Mouse (Mus musculus): ENCODE results near the gene Gpr19. TPM values are rescaled to one million over a fixed set of nuclear protein-coding genes. Genes with fewer than 3 reads are reported as not detected.

Gene Gpr19
- total and polyA plus RNA-seq, 3 experiments = 3.5 to 25.0 (median 11.7) TPM

DNA sequence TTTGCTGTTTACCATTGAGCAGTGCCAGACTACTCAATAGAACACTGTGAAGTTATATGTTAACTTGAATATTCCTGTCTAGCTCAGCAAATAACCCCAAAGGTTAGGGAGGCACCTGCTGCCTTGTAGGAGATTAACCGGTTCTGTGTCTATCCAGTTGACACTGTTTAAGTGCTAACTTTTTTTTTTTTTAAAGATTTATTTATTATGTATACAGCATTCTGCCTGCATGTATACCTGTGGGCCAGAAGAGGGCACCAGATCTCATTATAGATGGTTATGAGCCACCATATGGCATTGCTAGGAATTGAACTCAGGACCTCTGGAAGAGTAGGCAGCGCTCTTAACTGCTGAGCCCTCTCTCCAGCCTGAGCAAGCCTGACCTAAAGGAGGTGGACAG is 25.4 kb downstream of the Gpr19 start:
- no peak for DNase-seq (ENCODE audit: low spot score)
- no peak for ATAC-seq (ENCODE audit: extremely low read depth, insufficient number of reproducible peaks, low FRiP score, poor library complexity, severe bottlenecking)
- peaks cover 33% of the 10 kb centered on the region for H3K36me3 ChIP-seq (replicated peaks)
- no peak overlapping the region for H3K4me3 ChIP-seq (ENCODE audit: low read depth, low read length)
- TF ChIP-seq POLR2AphosphoS5 (IDR thresholded peaks at IDR 0.05; ENCODE audit: insufficient replicate concordance, low read depth, low read length) (no peak), GATA2 (IDR thresholded peaks at IDR 0.05; ENCODE audit: borderline replicate concordance, low read depth, low read length) (no peak), TAL1 (conservative IDR thresholded peaks at IDR 0.05; ENCODE audit: low read depth, low read length) (no peak), GATA1 (IDR thresholded peaks at IDR 0.05; ENCODE audit: borderline replicate concordance, low read length) (no peak), CTCF (IDR thresholded peaks at IDR 0.05; ENCODE audit: low read depth, low read length) (no peak)
- H3K4me1 ChIP-seq (ENCODE audit: insufficient read depth, low read depth, low read length) = no peaks in the 10 kb centered on the region; the same call in 1 of the 2 replicates
- H3K9me3 ChIP-seq (replicated peaks) = no peaks in the 10 kb centered on the region
- H3K27me3 ChIP-seq (ENCODE audit: insufficient read depth, low read length) = no peaks in the 10 kb centered on the region

DNA sequence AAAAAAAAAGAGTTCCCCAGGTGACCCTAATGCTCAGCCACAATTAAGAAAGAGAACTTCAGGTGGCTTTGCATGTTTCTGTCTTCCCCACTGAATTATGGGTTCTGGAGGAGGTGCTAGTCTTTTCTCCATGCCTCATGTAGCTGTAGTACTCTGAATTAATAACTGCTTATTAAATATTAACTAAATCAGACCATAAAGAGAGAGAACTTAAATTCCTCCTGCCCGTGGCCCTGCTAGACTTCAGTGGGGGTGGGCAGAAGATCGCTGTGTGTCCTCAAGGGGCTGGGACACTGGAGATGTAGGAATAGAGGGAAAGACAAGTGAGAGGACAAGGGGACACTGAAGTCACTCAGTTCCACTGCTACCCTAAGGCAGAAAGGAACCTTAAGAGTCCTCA is 26.1 kb downstream of the Gpr19 start:
- TF ChIP-seq GATA2 (IDR thresholded peaks at IDR 0.05; ENCODE audit: borderline replicate concordance, low read depth, low read length) = no peak
- no peak for TF ChIP-seq TAL1 (conservative IDR thresholded peaks at IDR 0.05; ENCODE audit: low read depth, low read length)
- TF ChIP-seq CTCF (IDR thresholded peaks at IDR 0.05; ENCODE audit: low read depth, low read length) = no peak
- TF ChIP-seq GATA1 (IDR thresholded peaks at IDR 0.05; ENCODE audit: borderline replicate concordance, low read length) = no peak
- DNase-seq (ENCODE audit: low spot score) (no peak), ATAC-seq (ENCODE audit: extremely low read depth, insufficient number of reproducible peaks, low FRiP score, poor library complexity, severe bottlenecking) (no peak)
- Histone ChIP-seq H3K27me3 (ENCODE audit: insufficient read depth, low read length) (no peaks in the 10 kb centered on the region), H3K4me3 (ENCODE audit: low read depth, low read length) (no peak overlapping the region), H3K36me3 (replicated peaks) (peaks cover 37% of the 10 kb centered on the region), H3K9me3 (replicated peaks) (no peaks in the 10 kb centered on the region), H3K4me1 (ENCODE audit: insufficient read depth, low read depth, low read length) (no peaks in the 10 kb centered on the region; the same call in 1 of the 2 replicates)

DNA sequence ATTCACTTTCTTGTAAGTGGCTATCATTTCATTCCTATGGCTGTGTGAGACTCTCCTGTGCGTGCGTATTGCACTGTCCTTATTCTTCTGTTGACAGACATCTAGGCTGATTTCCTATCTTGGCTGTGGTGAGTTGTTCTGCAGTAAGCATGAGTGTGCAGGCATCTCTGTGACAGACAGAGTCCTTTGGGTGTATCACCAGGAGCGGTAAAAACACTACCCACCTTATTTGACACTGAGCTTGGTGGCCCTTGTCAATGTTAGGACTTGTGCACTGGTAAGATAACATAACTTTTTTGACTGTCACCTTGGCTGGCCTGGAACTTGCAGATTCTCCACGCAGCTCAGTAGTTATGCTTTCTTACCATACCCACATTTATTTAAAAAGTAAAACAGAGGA is 27.5 kb downstream of the Gpr19 start:
- peaks cover 27% of the 10 kb centered on the region for H3K36me3 ChIP-seq (replicated peaks)
- DNase-seq (ENCODE audit: low spot score) (no peak), ATAC-seq (ENCODE audit: extremely low read depth, insufficient number of reproducible peaks, low FRiP score, poor library complexity, severe bottlenecking) (no peak)
- H3K4me1 ChIP-seq (ENCODE audit: insufficient read depth, low read depth, low read length) = no peaks in the 10 kb centered on the region; the same call in 1 of the 2 replicates
- no peaks in the 10 kb centered on the region for H3K27me3 ChIP-seq (ENCODE audit: insufficient read depth, low read length)
- TF ChIP-seq GATA1 (IDR thresholded peaks at IDR 0.05; ENCODE audit: borderline replicate concordance, low read length) (no peak), POLR2AphosphoS5 (IDR thresholded peaks at IDR 0.05; ENCODE audit: insufficient replicate concordance, low read depth, low read length) (no peak), CTCF (IDR thresholded peaks at IDR 0.05; ENCODE audit: low read depth, low read length) (no peak), TAL1 (conservative IDR thresholded peaks at IDR 0.05; ENCODE audit: low read depth, low read length) (no peak), GATA2 (IDR thresholded peaks at IDR 0.05; ENCODE audit: borderline replicate concordance, low read depth, low read length) (no peak)
- no peaks in the 10 kb centered on the region for H3K9me3 ChIP-seq (replicated peaks)
- no peak overlapping the region for H3K4me3 ChIP-seq (ENCODE audit: low read depth, low read length)

DNA sequence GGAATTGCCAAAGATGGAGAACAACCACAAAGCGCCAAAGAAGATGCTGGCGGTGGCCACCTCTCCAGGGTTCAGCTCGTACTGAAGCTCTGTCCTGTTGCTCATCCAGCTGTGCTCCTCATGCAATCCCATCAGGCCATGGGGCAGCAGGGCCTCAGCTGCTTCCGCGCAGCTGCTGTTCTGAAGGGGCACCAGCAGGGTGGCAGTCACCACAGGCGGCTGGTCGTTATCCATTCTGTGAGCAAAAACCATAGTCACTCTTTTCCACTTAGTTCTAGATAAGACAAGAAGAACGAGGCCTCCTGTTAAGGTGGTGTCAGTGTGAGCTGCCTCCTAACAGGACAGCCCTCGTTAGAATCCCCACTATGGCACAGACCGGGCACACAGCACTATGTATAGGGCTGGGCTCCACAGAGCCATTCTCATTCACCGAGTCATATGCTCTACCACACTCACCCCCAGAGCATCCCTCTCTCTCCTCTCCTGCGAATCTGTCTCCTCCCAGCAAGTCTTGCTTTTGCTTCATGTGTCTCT is 28.1 kb downstream of the Gpr19 start:
- Histone ChIP-seq H3K9me3 (replicated peaks) (no peaks in the 10 kb centered on the region), H3K4me3 (ENCODE audit: low read depth, low read length) (no peak overlapping the region), H3K4me1 (ENCODE audit: insufficient read depth, low read depth, low read length) (no peaks in the 10 kb centered on the region; the same call in 1 of the 2 replicates), H3K36me3 (replicated peaks) (peaks cover 26% of the 10 kb centered on the region), H3K27me3 (ENCODE audit: insufficient read depth, low read length) (no peaks in the 10 kb centered on the region)
- no peak for ATAC-seq (ENCODE audit: extremely low read depth, insufficient number of reproducible peaks, low FRiP score, poor library complexity, severe bottlenecking)
- DNase-seq (ENCODE audit: low spot score) = no peak
- TF ChIP-seq CTCF (IDR thresholded peaks at IDR 0.05; ENCODE audit: low read depth, low read length) (no peak), TAL1 (conservative IDR thresholded peaks at IDR 0.05; ENCODE audit: low read depth, low read length) (no peak), GATA2 (IDR thresholded peaks at IDR 0.05; ENCODE audit: borderline replicate concordance, low read depth, low read length) (no peak)

DNA sequence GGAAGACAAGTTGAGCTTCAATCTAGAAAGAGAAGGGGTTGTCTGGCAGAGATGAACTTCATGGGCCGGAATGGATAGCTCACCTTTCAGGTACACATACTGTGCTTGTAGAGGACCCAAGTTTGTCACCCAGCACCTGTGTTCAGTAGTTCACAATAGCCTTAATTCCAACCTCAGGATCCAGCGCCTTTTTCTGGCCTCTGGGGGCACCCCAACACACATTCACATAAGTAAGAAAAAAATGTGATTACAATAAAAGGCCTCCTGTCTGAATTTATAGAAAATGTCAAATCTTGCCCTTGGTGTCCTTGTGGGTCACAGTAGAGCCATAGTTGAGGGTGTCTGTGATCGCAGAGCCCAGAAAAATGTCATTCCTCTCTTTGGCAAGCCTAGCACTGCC is 31.1 kb downstream of the Gpr19 start:
- no peak for DNase-seq (ENCODE audit: low spot score)
- ATAC-seq (ENCODE audit: extremely low read depth, insufficient number of reproducible peaks, low FRiP score, poor library complexity, severe bottlenecking) = no peak
- no peaks in the 10 kb centered on the region; the same call in 1 of the 2 replicates for H3K27me3 ChIP-seq (ENCODE audit: insufficient read depth, low read length)
- H3K4me1 ChIP-seq (ENCODE audit: insufficient read depth, low read depth, low read length) = peaks cover 3% of the 10 kb centered on the region; the same call in 1 of the 2 replicates
- no peaks in the 10 kb centered on the region for H3K9me3 ChIP-seq (replicated peaks)
- H3K4me3 ChIP-seq (ENCODE audit: low read depth, low read length) = no peak overlapping the region
- TF ChIP-seq GATA1 (IDR thresholded peaks at IDR 0.05; ENCODE audit: borderline replicate concordance, low read length) = no peak
- TF ChIP-seq GATA2 (IDR thresholded peaks at IDR 0.05; ENCODE audit: borderline replicate concordance, low read depth, low read length) = no peak
- TF ChIP-seq TAL1 (conservative IDR thresholded peaks at IDR 0.05; ENCODE audit: low read depth, low read length) = no peak
- TF ChIP-seq POLR2AphosphoS5 (IDR thresholded peaks at IDR 0.05; ENCODE audit: insufficient replicate concordance, low read depth, low read length) = no peak
- TF ChIP-seq CTCF (IDR thresholded peaks at IDR 0.05; ENCODE audit: low read depth, low read length) = no peak
- H3K36me3 ChIP-seq (replicated peaks) = peaks cover 24% of the 10 kb centered on the region

DNA sequence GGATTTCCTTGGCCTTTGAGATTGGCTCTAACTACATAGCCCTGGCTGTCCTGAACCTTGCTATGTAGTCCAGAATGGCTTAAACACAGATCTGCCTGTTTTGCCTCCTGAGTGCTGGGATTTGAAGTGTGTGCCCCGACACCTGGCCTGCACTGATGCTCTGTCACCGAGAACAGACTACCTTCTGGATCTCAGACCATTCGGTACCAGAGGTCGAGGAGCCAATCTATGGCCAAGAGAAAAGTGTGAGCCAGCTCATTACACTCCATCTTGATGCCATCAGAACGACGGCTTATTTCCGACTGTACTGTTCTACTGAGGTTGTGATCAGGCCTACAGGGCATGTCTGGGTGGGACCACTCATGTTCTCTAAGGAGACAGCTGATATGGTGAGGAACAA is 32.3 kb downstream of the Gpr19 start:
- H3K4me3 ChIP-seq (ENCODE audit: low read depth, low read length) = no peak overlapping the region
- ATAC-seq (ENCODE audit: extremely low read depth, insufficient number of reproducible peaks, low FRiP score, poor library complexity, severe bottlenecking) (no peak), DNase-seq (ENCODE audit: low spot score) (no peak)
- peaks cover 3% of the 10 kb centered on the region; the same call in 1 of the 2 replicates for H3K27me3 ChIP-seq (ENCODE audit: insufficient read depth, low read length)
- TF ChIP-seq POLR2AphosphoS5 (IDR thresholded peaks at IDR 0.05; ENCODE audit: insufficient replicate concordance, low read depth, low read length) (no peak), CTCF (IDR thresholded peaks at IDR 0.05; ENCODE audit: low read depth, low read length) (no peak), TAL1 (conservative IDR thresholded peaks at IDR 0.05; ENCODE audit: low read depth, low read length) (no peak), GATA2 (IDR thresholded peaks at IDR 0.05; ENCODE audit: borderline replicate concordance, low read depth, low read length) (no peak), GATA1 (IDR thresholded peaks at IDR 0.05; ENCODE audit: borderline replicate concordance, low read length) (no peak)
- peaks cover 3% of the 10 kb centered on the region; the same call in 1 of the 2 replicates for H3K4me1 ChIP-seq (ENCODE audit: insufficient read depth, low read depth, low read length)
- H3K36me3 ChIP-seq (replicated peaks) = peaks cover 24% of the 10 kb centered on the region
- no peaks in the 10 kb centered on the region for H3K9me3 ChIP-seq (replicated peaks)

Data from G1E (cell line).